ENCODE assay signal across 10 mouse cellular contexts in the genomic region with DNA sequence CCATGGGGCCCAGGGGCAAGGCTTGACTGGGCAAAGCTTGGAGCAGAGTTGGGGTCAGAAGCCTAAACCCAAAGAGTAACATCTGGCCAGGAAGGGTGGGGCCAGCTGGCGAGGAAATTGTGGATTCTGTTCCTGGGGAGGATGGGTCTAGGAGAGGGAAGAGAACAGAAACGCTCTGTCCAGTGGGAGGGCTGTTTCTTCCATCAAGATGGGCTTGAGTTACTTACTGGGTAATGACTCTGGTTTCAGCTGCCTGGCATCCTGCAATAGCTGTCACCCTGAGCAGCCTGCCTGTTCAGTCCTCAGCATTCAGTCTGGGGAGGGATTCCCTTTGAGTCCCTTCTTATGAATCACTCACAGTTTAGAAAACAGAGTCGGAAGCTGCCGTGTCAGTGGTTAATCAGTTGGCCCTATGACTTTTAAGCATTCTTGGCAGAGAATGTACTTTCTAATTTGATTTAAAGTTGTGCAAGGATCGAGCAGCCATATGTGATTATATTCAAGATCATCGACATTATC.
DNase-seq lines count a peak whose midpoint lies in the region; ATAC-seq and TF ChIP-seq lines count a peak whose summit lies in the region.
"Had no signal": no experiment of that assay in that cellular context is flagged by ENCODE, and none has a peak within 500 bp of the region (broad histone marks: within the 10 kb centered on the region; RNA-seq: fewer than 3 reads in every experiment).

No protein-coding gene starts in this region.

- POLR2A ChIA-PET in Patski (lab: Charles Lee): interaction anchor here (0.6 kb wide), 1 partner anchor 592 kb away, joined by 3 read pairs; no protein-coding TSS in a partner anchor

- CTCF ChIA-PET in Patski (lab: Charles Lee): interaction anchor here (1.5 to 1.7 kb wide), 3 partner anchors 9 to 27 kb away, joined by 3 to 6 read pairs (median 3); no protein-coding TSS in a partner anchor

- H3K27ac ChIP-seq in intestine, embryonic 14.5 days (ENCODE audit: low read depth): peak overlapping the region; percentile 18; the same call in 1 of the 2 replicates
- no peak overlapping the region for H3K27ac ChIP-seq in intestine, postnatal 0 days (ENCODE audit: low read depth, low read length)
- H3K27ac ChIP-seq in heart, embryonic 10.5 days: peak overlapping the region; percentile 29
- H3K27ac ChIP-seq in midbrain, embryonic 14.5 days (replicated peaks; ENCODE audit: low read depth, low read length): peak overlapping the region; percentile 72

- no peaks in the 10 kb centered on the region for H3K27me3 ChIP-seq in intestine, embryonic 14.5 days (replicated peaks; ENCODE audit: control insufficient read depth, insufficient read depth, low read length)
- H3K27me3 ChIP-seq in intestine, postnatal 0 days (replicated peaks; ENCODE audit: control insufficient read depth, insufficient read depth, low read length): no peaks in the 10 kb centered on the region
- H3K27me3 ChIP-seq in Patski: no peaks in the 10 kb centered on the region
- H3K27me3 ChIP-seq in heart, embryonic 10.5 days (ENCODE audit: insufficient read depth, poor library complexity, severe bottlenecking): no peaks in the 10 kb centered on the region
- no peaks in the 10 kb centered on the region for H3K27me3 ChIP-seq in midbrain, embryonic 14.5 days (ENCODE audit: control insufficient read depth, insufficient read depth, low read length)
- H3K27me3 ChIP-seq: megakaryocyte, embryonic 14.5 days had no signal

- no peak overlapping the region for H3K4me3 ChIP-seq in intestine, embryonic 14.5 days (ENCODE audit: low read depth, low read length)
- no peak overlapping the region for H3K4me3 ChIP-seq in intestine, postnatal 0 days (ENCODE audit: low read depth, low read length)
- H3K4me3 ChIP-seq in heart, embryonic 10.5 days: no peak overlapping the region
- H3K4me3 ChIP-seq in midbrain, embryonic 14.5 days (replicated peaks; ENCODE audit: low read depth, low read length): no peak overlapping the region
- H3K4me3 ChIP-seq: megakaryocyte, embryonic 14.5 days had no signal

- peaks cover 2% of the 10 kb centered on the region; the same call in 1 of the 2 replicates for H3K36me3 ChIP-seq in intestine, embryonic 14.5 days (ENCODE audit: control insufficient read depth, insufficient read depth, low read length)
- H3K36me3 ChIP-seq in intestine, postnatal 0 days (ENCODE audit: control insufficient read depth, insufficient read depth): peaks cover 13% of the 10 kb centered on the region; the same call in 1 of the 2 replicates
- H3K36me3 ChIP-seq in heart, embryonic 10.5 days: no peaks in the 10 kb centered on the region
- peaks cover 4% of the 10 kb centered on the region; the same call in 1 of the 2 replicates for H3K36me3 ChIP-seq in midbrain, embryonic 14.5 days (ENCODE audit: control insufficient read depth, insufficient read depth, low read length)

- DNase-seq in intestine, embryonic 14.5 days (ENCODE audit: low spot score): peak; percentile 50
- DNase-seq in Patski (ENCODE audit: low read depth, low spot score): no peak
- DNase-seq in heart, embryonic 10.5 days (ENCODE audit: low spot score): no peak
- no peak for DNase-seq in midbrain, embryonic 14.5 days
- no peak for DNase-seq in right cerebral cortex, postnatal 4 days
- no peak for DNase-seq in spleen, postnatal 10 days (ENCODE audit: low spot score in 2 of 2)
- DNase-seq in urinary bladder, adult 2 months (ENCODE audit: low spot score): no peak
- DNase-seq: cerebellum, adult 18-20 months had no signal

- in situ Hi-C loops in Patski (cut with MboI; ENCODE audit: low pct_unique_long_range_greater_than_20kb): no loop called here

- no peak overlapping the region for H3K9ac ChIP-seq in intestine, embryonic 14.5 days (ENCODE audit: low read length)
- H3K9ac ChIP-seq in intestine, postnatal 0 days (ENCODE audit: low read depth, low read length): no peak overlapping the region
- H3K9ac ChIP-seq in midbrain, embryonic 14.5 days (replicated peaks; ENCODE audit: low read length): no peak overlapping the region

- H3K4me1 ChIP-seq in intestine, embryonic 14.5 days (replicated peaks; ENCODE audit: control insufficient read depth, insufficient read depth, low read length): peaks cover 6% of the 10 kb centered on the region
- 0 out of 2 replicates have a peak, but pooled peaks cover 8% of the 10 kb centered on the region for H3K4me1 ChIP-seq in intestine, postnatal 0 days (replicated peaks; ENCODE audit: control insufficient read depth, insufficient read depth, low read length)
- H3K4me1 ChIP-seq in heart, embryonic 10.5 days: peaks cover 41% of the 10 kb centered on the region
- peaks cover 34% of the 10 kb centered on the region for H3K4me1 ChIP-seq in midbrain, embryonic 14.5 days (ENCODE audit: control insufficient read depth, insufficient read depth, low read length)

- ATAC-seq in intestine, embryonic 14.5 days (replicated peaks; ENCODE audit: low FRiP score, low TSS enrichment, low read depth): peak; percentile 54; the same call in 1 of the 2 replicates
- no peak for ATAC-seq in intestine, postnatal 0 days
- ATAC-seq in Patski: peak; percentile 58
- peak; percentile 16; the same call in 1 of the 2 replicates for ATAC-seq in midbrain, embryonic 14.5 days (ENCODE audit: low FRiP score, low TSS enrichment)

- no peak for TF ChIP-seq CTCF in intestine, postnatal 0 days (IDR thresholded peaks at IDR 0.05; ENCODE audit: low read depth)
- TF ChIP-seq CTCF in Patski (IDR thresholded peaks at IDR 0.05): no peak

- 56% methylated on average over 6 of the region's 6 CpGs for WGBS in intestine, embryonic 14.5 days
- 64% methylated on average over 6 of the region's 6 CpGs for WGBS in intestine, postnatal 0 days
- 76% methylated on average over 6 of the region's 6 CpGs for WGBS in heart, embryonic 10.5 days
- 48% methylated on average over 6 of the region's 6 CpGs for WGBS in midbrain, embryonic 14.5 days

- H3K9me3 ChIP-seq in intestine, embryonic 14.5 days (ENCODE audit: control insufficient read depth, low read length): no peaks in the 10 kb centered on the region
- H3K9me3 ChIP-seq in intestine, postnatal 0 days (ENCODE audit: control insufficient read depth): no peaks in the 10 kb centered on the region
- no peaks in the 10 kb centered on the region for H3K9me3 ChIP-seq in heart, embryonic 10.5 days
- no peaks in the 10 kb centered on the region for H3K9me3 ChIP-seq in midbrain, embryonic 14.5 days (ENCODE audit: control insufficient read depth, low read length)
- H3K9me3 ChIP-seq: megakaryocyte, embryonic 14.5 days had no signal

- no peak overlapping the region for H3K4me2 ChIP-seq in intestine, embryonic 14.5 days (ENCODE audit: low read length)
- H3K4me2 ChIP-seq in intestine, postnatal 0 days (replicated peaks; ENCODE audit: low read depth): no peak overlapping the region
- no peak overlapping the region for H3K4me2 ChIP-seq in midbrain, embryonic 14.5 days (ENCODE audit: low read length)
